Mouse (Mus musculus) neural tube, embryonic 14.5 days (tissue): Measurements from ENCODE around the gene Dnajc5g. TPM values are rescaled to one million over a fixed set of nuclear protein-coding genes. Genes with fewer than 3 reads are reported as not detected.
A peak's percentile ranks its signal among the peaks of the same experiment; 100 is the strongest.

Source experiments
- ATAC-seq: fragments of 200-750 bp; cut with Nextera tagmentation; 2 replicates; pipeline ENCODE4 v1.8.0; 2017; ENCODE audit warnings: low read depth, mild to moderate bottlenecking, moderate TSS enrichment, moderate library complexity
- H3K27ac ChIP-seq: fragments of 300-500 bp; sonication (generic); 2 replicates; pipeline ENCODE4 v1.5.1; 2014; ENCODE audit warnings: low read depth, mild to moderate bottlenecking, control low read depth, low read length, moderate library complexity, mixed read lengths
- H3K27me3 ChIP-seq: fragments of 300-500 bp; sonication (generic); 2 replicates; pipeline ENCODE4 v1.6.1; 2014; ENCODE audit warnings: low read length; ENCODE audit not compliant: control insufficient read depth, insufficient read depth
- H3K36me3 ChIP-seq: fragments of 300-500 bp; sonication (generic); 2 replicates; pipeline ENCODE4 v1.6.1; 2014; ENCODE audit warnings: low read length, mixed read lengths; ENCODE audit not compliant: control insufficient read depth, insufficient read depth
- H3K4me1 ChIP-seq: fragments of 300-500 bp; sonication (generic); 2 replicates; pipeline ENCODE4 v1.6.1; 2014; ENCODE audit warnings: low read length; ENCODE audit not compliant: control insufficient read depth, insufficient read depth
- H3K4me2 ChIP-seq: fragments of 300-500 bp; sonication (generic); 2 replicates; pipeline ENCODE4 v1.6.1; 2014; ENCODE audit warnings: mild to moderate bottlenecking, low read depth, low read length, control low read depth
- H3K4me3 ChIP-seq: fragments of 300-500 bp; sonication (generic); 2 replicates; pipeline ENCODE4 v1.5.1; 2014; ENCODE audit warnings: low read depth, low read length, control low read depth, mixed read lengths
- H3K9ac ChIP-seq: fragments of 300-500 bp; sonication (generic); replicated peaks from 2 replicates; pipeline ENCODE4 v1.6.1; 2014; ENCODE audit warnings: low read depth, mild to moderate bottlenecking, control low read depth, low read length, mixed read lengths
- H3K9me3 ChIP-seq: fragments of 300-500 bp; sonication (generic); 2 replicates; pipeline ENCODE4 v1.6.1; 2016; ENCODE audit warnings: low read length; ENCODE audit not compliant: control insufficient read depth
- WGBS: fragments of 180-500 bp; shearing (Covaris S2); extraction: QIAGEN DNeasy Blood & Tissue Kit; methylation state at CpG from one replicate; pipeline ENCODE4 v1.1.7; 2014; 5-methylcytosine and 5-hydroxymethylcytosine counted together
- polyA plus RNA-seq: library from polyadenylated mRNA; unstranded; fragments of >200 nt; fragmentation: Nextera tagmentation; extraction: Ambion mirVana; gene quantifications from 2 replicates; pipeline ENCODE4 v1.2.1, GENCODE M21; 2014

The Dnajc5g gene
- polyA plus RNA-seq, 1 experiment from 2014 or later = not detected

DNA sequence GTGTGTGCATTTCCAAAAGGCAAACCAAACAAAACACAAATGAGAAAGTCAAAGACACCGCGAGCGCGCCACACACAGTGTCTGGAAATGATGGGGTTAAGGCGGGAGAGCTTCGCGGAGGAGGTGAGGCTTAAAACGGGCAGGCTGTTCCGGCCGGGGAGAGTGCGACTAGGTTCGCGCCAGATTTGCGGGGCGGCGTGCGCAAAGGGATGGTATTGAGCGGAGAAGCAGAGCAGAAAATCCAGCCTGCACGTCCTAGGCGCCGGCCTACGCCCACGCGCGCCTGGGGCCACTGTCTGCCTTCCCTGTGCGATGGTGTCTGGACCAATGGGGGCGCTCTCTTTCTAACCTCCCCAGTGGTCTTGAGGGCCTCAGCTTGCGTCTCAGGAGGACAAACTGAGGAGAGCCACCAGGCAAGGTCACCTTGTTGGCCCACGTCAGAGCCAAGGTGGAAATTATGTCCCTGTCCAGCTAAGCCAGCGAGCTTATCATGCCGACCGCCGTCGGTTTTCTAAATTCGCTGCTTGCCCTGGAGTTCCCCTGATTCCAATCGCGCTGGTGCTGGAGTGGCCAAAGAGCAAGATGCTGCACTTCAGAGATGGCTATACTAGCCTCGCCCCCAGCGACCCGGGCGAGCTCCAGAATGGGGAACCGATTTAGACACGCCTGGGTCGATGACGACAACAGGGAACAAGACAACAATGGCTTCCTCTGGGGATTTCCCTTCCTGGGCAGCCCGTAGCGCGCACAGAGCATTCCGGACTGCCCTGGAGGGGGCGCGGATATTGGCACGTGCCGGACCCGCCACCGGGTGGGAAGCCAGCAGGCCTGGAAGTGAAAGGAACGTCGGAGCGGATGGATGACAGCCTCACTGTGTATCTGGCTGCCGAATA is 11.0 kb upstream of the Dnajc5g start:
- peaks cover 13% of the 10 kb centered on the region for H3K4me1 ChIP-seq
- WGBS = under 1% methylated on average over 59 of the region's 59 CpGs
- peaks cover 49% of the 10 kb centered on the region for H3K27me3 ChIP-seq

DNA sequence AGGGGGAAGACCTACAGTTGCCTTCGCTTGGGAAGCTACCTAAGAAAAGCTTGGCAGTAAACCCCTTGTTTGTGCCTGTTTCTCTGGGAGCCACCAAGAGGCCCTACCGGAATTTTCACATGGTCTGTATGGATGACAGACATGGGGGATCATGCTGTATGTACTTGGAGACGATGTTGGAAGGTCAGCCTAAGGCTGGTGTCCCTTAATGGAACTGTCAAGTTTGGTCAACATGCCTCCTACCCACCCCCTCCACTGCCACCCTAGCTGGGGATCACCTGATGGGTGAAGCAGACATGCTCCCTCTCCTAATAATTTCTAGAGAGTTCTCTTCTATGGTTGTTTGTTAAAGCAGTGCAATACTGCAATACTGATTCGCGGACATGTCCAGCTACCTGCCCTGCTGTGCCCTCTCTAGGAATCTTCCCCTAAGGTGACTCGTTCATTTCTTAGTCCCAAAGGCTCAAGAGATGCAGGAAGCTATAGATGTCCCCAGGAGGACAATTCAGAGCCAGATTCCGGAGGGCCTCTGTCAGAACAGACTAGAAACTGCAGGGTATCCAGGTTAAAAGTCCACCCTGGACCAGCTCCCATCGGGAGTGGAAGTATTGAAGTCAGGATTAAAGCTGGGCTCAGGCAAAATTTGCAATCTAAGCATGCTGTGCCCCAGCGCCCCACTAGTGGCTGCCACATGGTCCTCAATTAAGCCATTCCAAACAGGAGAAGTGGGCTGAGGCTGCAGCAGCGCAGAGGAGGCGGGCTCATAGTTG is 10.2 kb upstream of the Dnajc5g start:
- no peaks in the 10 kb centered on the region for H3K9me3 ChIP-seq
- peaks cover 44% of the 10 kb centered on the region for H3K27me3 ChIP-seq
- no peak overlapping the region for H3K9ac ChIP-seq
- peaks cover 13% of the 10 kb centered on the region for H3K4me1 ChIP-seq
- peak overlapping the region; percentile 16; the same call in 1 of the 2 replicates for H3K4me3 ChIP-seq
- no peaks in the 10 kb centered on the region for H3K36me3 ChIP-seq
- H3K4me2 ChIP-seq = peak overlapping the region; percentile 35
- WGBS = 20% methylated on average over 11 of the region's 11 CpGs
- H3K27ac ChIP-seq = no peak overlapping the region
- no peak for ATAC-seq

More for the DNA sequence above, 11.0 kb upstream of the Dnajc5g start:
- no peak for ATAC-seq
- Histone ChIP-seq H3K9ac (no peak overlapping the region), H3K36me3 (no peaks in the 10 kb centered on the region), H3K27ac (no peak overlapping the region), H3K4me2 (peak overlapping the region; percentile 35), H3K9me3 (no peaks in the 10 kb centered on the region), H3K4me3 (peak overlapping the region; percentile 16; the same call in 1 of the 2 replicates)

DNA sequence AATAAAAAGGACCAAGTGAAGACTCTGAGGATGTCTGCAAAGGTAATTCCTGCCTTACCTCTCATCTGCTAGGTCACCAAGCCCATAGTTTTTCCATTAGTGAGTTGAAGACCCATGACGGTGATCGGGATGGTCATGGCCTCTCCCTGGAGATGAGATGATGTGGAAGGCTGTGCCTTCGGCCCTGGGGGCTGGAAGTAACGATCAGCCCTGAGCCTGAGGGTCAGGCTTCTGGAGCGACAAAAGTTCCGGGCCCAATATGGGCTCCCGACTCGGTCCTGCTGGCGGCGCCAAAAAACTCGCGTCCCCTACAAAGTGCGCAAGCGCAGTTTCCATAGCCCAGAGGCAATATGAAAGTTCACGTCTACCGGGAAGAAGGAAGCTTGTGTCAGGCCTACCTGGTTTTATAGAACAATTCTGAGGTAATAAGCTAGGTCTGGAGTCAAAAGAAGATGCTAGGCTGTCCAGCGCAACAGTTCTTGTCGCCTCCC is 2.0 kb downstream of the Dnajc5g start, which contains the start of gene Slc30a3:
TSS of gene Slc30a3 (minus strand) at position 238 of the 491 bp plus-strand sequence.
- Histone ChIP-seq H3K4me1 (no peaks in the 10 kb centered on the region), H3K9ac (no peak within 1 kb of the TSS), H3K27me3 (no peaks in the 10 kb centered on the region), H3K36me3 (no peaks in the 10 kb centered on the region), H3K4me2 (no peak within 1 kb of the TSS), H3K27ac (no peak within 1 kb of the TSS), H3K9me3 (no peaks in the 10 kb centered on the region), H3K4me3 (no peak within 1 kb of the TSS)
- ATAC-seq = no peak
- WGBS = 94% methylated on average over 18 of the region's 18 CpGs

DNA sequence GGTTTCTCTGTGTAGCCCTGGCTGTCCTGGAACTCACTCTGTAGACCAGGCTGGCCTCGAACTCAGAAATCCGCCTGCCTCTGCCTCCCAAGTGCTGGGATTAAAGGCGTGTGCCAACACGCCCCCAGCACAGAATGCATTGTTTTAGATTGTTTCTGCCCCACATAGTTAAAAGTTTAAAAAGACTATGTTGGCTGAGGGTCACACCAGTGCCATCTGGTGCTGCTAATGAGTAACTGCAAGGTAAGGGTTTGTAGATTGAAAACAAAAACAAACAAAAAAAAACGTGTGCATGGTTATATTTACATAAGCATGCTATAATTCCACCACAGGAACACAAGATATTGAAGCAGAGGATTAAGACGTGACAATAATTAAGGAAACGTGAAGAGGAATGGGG is 4.7 kb downstream of the Dnajc5g start:
- no peak overlapping the region for H3K27ac ChIP-seq
- no peaks in the 10 kb centered on the region for H3K4me1 ChIP-seq
- H3K4me3 ChIP-seq = no peak overlapping the region
- no peaks in the 10 kb centered on the region for H3K27me3 ChIP-seq
- no peaks in the 10 kb centered on the region for H3K9me3 ChIP-seq
- no peak for ATAC-seq
- 48% methylated on average over 7 of the region's 7 CpGs for WGBS
- H3K36me3 ChIP-seq = no peaks in the 10 kb centered on the region
- H3K9ac ChIP-seq = no peak overlapping the region
- no peak overlapping the region for H3K4me2 ChIP-seq

DNA sequence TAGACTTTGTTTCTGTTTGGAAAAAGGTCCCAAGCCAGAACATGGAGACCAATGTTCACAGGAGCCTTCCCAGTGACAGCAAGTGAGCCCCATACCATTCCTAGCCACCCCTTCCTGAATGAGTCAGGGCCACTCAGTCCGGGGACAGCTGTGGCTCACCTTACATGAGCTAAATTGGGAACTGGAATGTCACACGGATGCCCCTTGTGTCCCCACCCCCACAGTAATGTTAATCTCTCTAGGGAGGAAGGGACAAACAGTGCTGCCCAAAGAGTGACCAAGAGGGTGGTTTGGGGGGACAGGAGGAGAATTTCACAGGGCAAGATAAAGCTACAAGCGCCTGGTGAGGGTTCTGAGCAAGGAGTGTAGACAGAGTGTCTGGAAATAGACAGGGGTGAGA is 10.3 kb downstream of the Dnajc5g start, which contains the start of gene Trim54:
TSS of gene Trim54 (plus strand) at position 359 of the 400 bp plus-strand sequence.
- Histone ChIP-seq H3K27ac (no peak within 1 kb of the TSS), H3K4me3 (no peak within 1 kb of the TSS), H3K27me3 (no peaks in the 10 kb centered on the region), H3K36me3 (no peaks in the 10 kb centered on the region), H3K4me1 (no peaks in the 10 kb centered on the region), H3K9me3 (no peaks in the 10 kb centered on the region), H3K4me2 (no peak within 1 kb of the TSS), H3K9ac (no peak within 1 kb of the TSS)
- WGBS = 47% methylated on average over 3 of the region's 3 CpGs
- ATAC-seq = no peak

DNA sequence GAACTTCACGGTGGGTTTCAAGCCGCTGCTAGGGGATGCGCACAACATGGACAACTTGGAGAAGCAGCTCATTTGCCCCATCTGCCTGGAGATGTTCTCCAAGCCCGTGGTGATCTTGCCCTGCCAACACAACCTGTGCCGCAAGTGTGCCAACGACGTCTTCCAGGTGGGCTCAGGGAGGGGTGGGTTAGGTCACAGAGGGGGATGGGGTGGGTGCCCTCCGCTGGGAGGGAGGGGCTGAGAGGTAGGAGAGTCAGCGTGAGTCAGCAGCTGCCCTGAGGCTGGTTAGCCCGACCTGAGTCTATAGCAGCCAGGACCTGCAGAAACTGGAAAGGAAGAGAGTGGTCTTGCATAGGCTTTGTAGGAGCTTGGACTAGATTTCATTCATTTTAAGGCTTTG is 10.8 kb downstream of the Dnajc5g start:
- Histone ChIP-seq H3K4me1 (no peaks in the 10 kb centered on the region), H3K9ac (no peak overlapping the region), H3K36me3 (no peaks in the 10 kb centered on the region), H3K27ac (no peak overlapping the region), H3K27me3 (no peaks in the 10 kb centered on the region), H3K4me3 (no peak overlapping the region), H3K4me2 (no peak overlapping the region), H3K9me3 (no peaks in the 10 kb centered on the region)
- 31% methylated on average over 10 of the region's 10 CpGs for WGBS
- ATAC-seq = no peak

DNA sequence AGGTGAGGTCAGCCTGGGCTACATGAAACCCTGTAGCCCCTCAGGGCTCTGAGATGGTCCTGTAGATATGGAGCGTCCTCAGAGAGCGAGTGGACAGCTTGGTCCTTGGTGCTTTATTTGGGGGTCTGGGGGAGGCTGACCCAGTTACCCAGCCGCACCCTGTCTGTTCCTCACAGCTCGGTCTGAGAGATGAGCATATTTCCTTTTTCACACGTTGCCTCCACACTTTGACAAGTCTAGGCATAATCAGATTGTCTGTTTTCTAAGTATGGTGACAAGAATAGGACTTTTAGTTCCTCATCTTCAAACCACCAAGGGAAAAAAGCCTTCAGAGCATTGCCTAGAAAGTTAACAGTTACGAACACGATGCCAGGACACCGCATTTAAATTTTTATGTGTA is 15.0 kb downstream of the Dnajc5g start:
- 88% methylated on average over 8 of the region's 8 CpGs for WGBS

DNA sequence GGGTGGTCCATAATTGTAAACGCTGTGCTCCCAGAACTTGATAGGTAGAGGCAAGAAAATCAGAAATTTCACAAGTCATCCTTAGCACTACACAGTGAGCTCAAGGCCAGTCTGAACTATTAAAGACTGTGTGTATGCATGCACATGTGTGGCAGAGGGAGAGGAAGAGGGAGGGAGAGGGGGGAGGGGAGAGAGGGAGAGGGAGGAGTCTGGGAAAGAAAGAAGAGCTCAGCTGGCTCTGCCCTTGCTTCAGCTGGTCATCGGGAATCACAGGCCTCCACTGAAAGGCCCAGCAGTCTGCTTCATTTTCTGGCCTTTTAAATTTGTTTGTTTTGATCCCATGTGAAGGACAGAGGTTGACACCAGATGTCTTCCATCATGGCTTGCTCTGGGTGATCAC is 17.4 kb downstream of the Dnajc5g start:
- 29% methylated on average over 2 of the region's 2 CpGs for WGBS
- no peak for ATAC-seq

More for the DNA sequence above, 15.0 kb downstream of the Dnajc5g start:
- Histone ChIP-seq H3K27ac (no peak overlapping the region), H3K36me3 (no peaks in the 10 kb centered on the region), H3K9ac (no peak overlapping the region), H3K4me2 (no peak overlapping the region), H3K27me3 (no peaks in the 10 kb centered on the region), H3K4me1 (no peaks in the 10 kb centered on the region), H3K4me3 (no peak overlapping the region), H3K9me3 (no peaks in the 10 kb centered on the region)
- no peak for ATAC-seq

More for the DNA sequence above, 17.4 kb downstream of the Dnajc5g start:
- no peak overlapping the region for H3K4me3 ChIP-seq
- H3K27ac ChIP-seq = no peak overlapping the region
- no peak overlapping the region for H3K4me2 ChIP-seq
- H3K9ac ChIP-seq = no peak overlapping the region
- no peaks in the 10 kb centered on the region for H3K4me1 ChIP-seq
- no peaks in the 10 kb centered on the region for H3K36me3 ChIP-seq
- no peaks in the 10 kb centered on the region for H3K27me3 ChIP-seq
- no peaks in the 10 kb centered on the region for H3K9me3 ChIP-seq
